Mouse (Mus musculus): ENCODE data around the gene Slc6a21. TPM values are rescaled to one million over a fixed set of nuclear protein-coding genes. Genes with fewer than 3 reads are reported as not detected.

Gene Slc6a21
- 0.13 TPM in 1 of 2 replicates, not detected in the other for polyA plus RNA-seq (2012; rRNA removed; ENCODE audit: low replicate concordance)

DNA sequence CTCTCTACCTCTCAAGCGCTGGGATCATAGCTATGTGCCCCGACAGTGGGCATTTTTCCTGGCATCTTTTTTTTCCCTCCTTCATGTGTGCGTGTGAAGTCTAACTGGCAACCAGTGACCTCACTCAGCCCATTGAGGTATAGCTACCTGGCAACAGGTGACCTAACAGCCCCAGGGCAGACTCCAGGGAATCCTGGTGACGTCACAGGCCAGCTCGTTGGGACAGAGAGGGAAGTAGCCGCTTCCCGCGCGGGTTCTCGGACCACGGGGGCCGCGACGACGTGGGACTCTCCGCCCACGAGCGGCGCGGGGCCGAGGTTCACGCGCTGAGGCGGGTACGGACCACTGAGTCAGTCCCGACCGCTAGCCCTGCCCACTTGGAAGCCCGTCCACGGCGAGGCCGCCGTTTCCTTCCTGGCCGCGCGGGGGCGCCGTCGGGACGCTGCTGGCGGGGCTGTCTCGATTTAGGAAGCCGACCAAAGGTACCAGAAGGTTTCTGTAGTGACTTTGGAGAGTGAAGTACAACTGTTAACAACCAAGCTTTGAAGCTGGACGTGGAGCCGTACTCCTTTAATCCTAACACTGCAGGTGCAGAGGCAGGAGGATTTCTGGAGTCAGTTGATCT lies at the start of gene Slc6a21:
Gene Slc6a21 (plus strand): TSS at position 378 of the 625 bp plus-strand sequence.

GRCm38 (mm10) chr7:45238723-45239496 lies 38.4 kb upstream of the Slc6a21 start, which contains the start of gene Cd37:
TSS of gene Cd37 (minus strand) at chr7:45239115.

DNA sequence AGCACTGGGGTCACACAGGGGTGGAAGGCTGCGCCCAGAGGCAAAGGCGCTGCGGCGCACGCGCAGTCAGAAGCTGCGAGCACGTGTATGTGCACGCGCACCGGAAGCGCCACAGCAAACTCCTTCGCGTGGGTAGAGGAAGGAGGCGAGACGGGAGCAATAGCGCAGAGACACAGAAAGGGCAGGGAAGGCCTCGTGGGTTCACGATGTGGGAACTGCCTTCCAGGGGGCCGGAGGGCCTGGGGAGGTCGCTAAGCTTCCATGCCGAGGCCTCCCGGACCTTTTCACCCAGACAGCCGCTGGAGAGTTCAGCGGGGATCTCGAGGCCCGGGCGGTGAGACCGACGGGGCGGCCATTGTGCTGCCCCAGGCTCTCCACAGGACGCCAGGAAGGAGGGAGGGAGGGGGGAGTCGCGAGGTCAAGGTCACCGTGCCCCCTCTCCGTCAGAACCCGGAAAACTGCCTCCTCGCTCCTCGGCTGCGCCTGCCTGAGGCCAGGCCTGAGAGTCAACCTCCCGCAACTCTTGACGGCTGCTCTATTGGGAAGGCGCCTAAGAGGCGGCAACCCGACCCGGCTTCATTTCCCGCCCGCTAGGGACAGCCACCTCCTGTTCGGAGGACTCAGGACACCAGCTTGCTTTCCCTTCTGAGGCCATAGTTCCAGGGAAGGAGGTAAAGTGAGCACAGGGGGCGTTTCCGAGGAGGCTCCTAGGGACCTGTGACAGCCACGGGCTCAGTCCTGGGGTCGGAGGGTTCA lies 36.5 kb upstream of the Slc6a21 start, which contains the start of gene Slc6a16:
Gene Slc6a16 (plus strand): TSS at position 453 of the 756 bp plus-strand sequence.

GRCm38 (mm10) chr7:45333431-45333982 lies 56.2 kb downstream of the Slc6a21 start, which contains the start of gene Trpm4:
TSS of gene Trpm4 (minus strand) at chr7:45333780.

DNA sequence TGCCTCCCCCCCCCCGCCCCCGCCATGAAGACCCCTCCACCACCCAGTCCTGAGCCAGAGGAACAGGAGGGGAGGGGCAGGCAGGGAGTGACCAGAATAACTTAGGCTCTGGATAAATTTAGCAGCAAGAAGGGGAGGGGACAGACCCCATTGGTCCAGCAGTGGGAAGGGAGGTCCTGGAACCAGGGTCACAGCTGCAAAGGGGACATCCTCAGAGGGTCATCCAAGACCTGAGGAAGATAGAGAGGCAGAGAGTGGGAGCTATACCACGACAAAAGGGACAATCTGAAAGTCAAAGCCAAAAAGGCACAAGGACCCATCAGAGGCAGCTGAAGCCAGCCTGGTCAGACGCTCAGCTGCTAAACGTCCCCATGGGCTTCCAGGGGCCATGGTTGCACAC lies 57.7 kb downstream of the Slc6a21 start, which contains the start of gene Hrc:
Gene Hrc (plus strand): TSS at position 235 of the 400 bp plus-strand sequence.

Other genes starting within 250 kb of the Slc6a21 start
- gene Prr12, start 224.6 kb upstream of the Slc6a21 start, polyA plus RNA-seq (2012; rRNA removed; ENCODE audit: low replicate concordance), result 8.5 and 9.7 TPM in 2 replicates
- 47.3 and 54.0 TPM in 2 replicates for gene Nosip, start 215.1 kb upstream of the Slc6a21 start, polyA plus RNA-seq (2012; rRNA removed; ENCODE audit: low replicate concordance)
- 145 and 313 TPM in 2 replicates for gene Prrg2, start 214.8 kb upstream of the Slc6a21 start, polyA plus RNA-seq (2012; rRNA removed; ENCODE audit: low replicate concordance)
- gene Rcn3, start 185.3 kb upstream of the Slc6a21 start, polyA plus RNA-seq (2012; rRNA removed; ENCODE audit: low replicate concordance), result 42.1 and 62.3 TPM in 2 replicates
- gene Fcgrt, start 173.7 kb upstream of the Slc6a21 start, polyA plus RNA-seq (2012; rRNA removed; ENCODE audit: low replicate concordance), result 84.8 and 148 TPM in 2 replicates
- 86.3 and 120 TPM in 2 replicates for gene Rps11, start 153.1 kb upstream of the Slc6a21 start, polyA plus RNA-seq (2012; rRNA removed; ENCODE audit: low replicate concordance)
- 462 and 1,279 TPM in 2 replicates for gene Rpl13a, start 148.8 kb upstream of the Slc6a21 start, polyA plus RNA-seq (2012; rRNA removed; ENCODE audit: low replicate concordance)
- 2.6 TPM in 1 of 2 replicates, not detected in the other for gene Gm45713, start 141.3 kb upstream of the Slc6a21 start, polyA plus RNA-seq (2012; rRNA removed; ENCODE audit: low replicate concordance)
- gene Flt3l, start 141.1 kb upstream of the Slc6a21 start, polyA plus RNA-seq (2012; rRNA removed; ENCODE audit: low replicate concordance), result 41.6 and 41.8 TPM in 2 replicates
- 33.6 and 51.7 TPM in 2 replicates for gene Pih1d1, start 123.2 kb upstream of the Slc6a21 start, polyA plus RNA-seq (2012; rRNA removed; ENCODE audit: low replicate concordance)
- gene Aldh16a1, start 122.9 kb upstream of the Slc6a21 start, polyA plus RNA-seq (2012; rRNA removed; ENCODE audit: low replicate concordance), result 214 and 420 TPM in 2 replicates
- 0.07 and 0.09 TPM in 2 replicates for gene Slc17a7, start 113.6 kb upstream of the Slc6a21 start, polyA plus RNA-seq (2012; rRNA removed; ENCODE audit: low replicate concordance)
- not detected in 2 replicates for gene Gfy, start 97.9 kb upstream of the Slc6a21 start, polyA plus RNA-seq (2012; rRNA removed; ENCODE audit: low replicate concordance)
- not detected in 2 replicates for gene Pth2, start 96.5 kb upstream of the Slc6a21 start, polyA plus RNA-seq (2012; rRNA removed; ENCODE audit: low replicate concordance)
- 0.04 TPM in 1 of 2 replicates, not detected in the other for gene Ccdc155, start 72.6 kb upstream of the Slc6a21 start, polyA plus RNA-seq (2012; rRNA removed; ENCODE audit: low replicate concordance)
- gene Dkkl1, start 65.4 kb upstream of the Slc6a21 start, polyA plus RNA-seq (2012; rRNA removed; ENCODE audit: low replicate concordance), result 0.11 and 1.4 TPM in 2 replicates
- gene Tead2, start 61.8 kb upstream of the Slc6a21 start, polyA plus RNA-seq (2012; rRNA removed; ENCODE audit: low replicate concordance), result 7.2 and 14.7 TPM in 2 replicates
- gene Cd37, start 38.4 kb upstream of the Slc6a21 start, polyA plus RNA-seq (2012; rRNA removed; ENCODE audit: low replicate concordance), result 12.2 and 41.2 TPM in 2 replicates
- gene Slc6a16, start 36.4 kb upstream of the Slc6a21 start, polyA plus RNA-seq (2012; rRNA removed; ENCODE audit: low replicate concordance), result not detected in 2 replicates
- gene Trpm4, start 56.3 kb downstream of the Slc6a21 start, polyA plus RNA-seq (2012; rRNA removed; ENCODE audit: low replicate concordance), result 125 and 254 TPM in 2 replicates
- 0.09 and 0.55 TPM in 2 replicates for gene Hrc, start 57.8 kb downstream of the Slc6a21 start, polyA plus RNA-seq (2012; rRNA removed; ENCODE audit: low replicate concordance)
- 34.3 and 84.9 TPM in 2 replicates for gene Ppfia3, start 89.5 kb downstream of the Slc6a21 start, polyA plus RNA-seq (2012; rRNA removed; ENCODE audit: low replicate concordance)
- 2.5 and 6.3 TPM in 2 replicates for gene Lin7b, start 93.1 kb downstream of the Slc6a21 start, polyA plus RNA-seq (2012; rRNA removed; ENCODE audit: low replicate concordance)
- gene Snrnp70, start 118.2 kb downstream of the Slc6a21 start, polyA plus RNA-seq (2012; rRNA removed; ENCODE audit: low replicate concordance), result 112 and 146 TPM in 2 replicates
- gene Kcna7, start 128.1 kb downstream of the Slc6a21 start, polyA plus RNA-seq (2012; rRNA removed; ENCODE audit: low replicate concordance), result 0.05 TPM in 2 replicates
- gene Ntf5, start 136.2 kb downstream of the Slc6a21 start, polyA plus RNA-seq (2012; rRNA removed; ENCODE audit: low replicate concordance), result 0.05 and 0.39 TPM in 2 replicates
- gene Lhb, start 143.3 kb downstream of the Slc6a21 start, polyA plus RNA-seq (2012; rRNA removed; ENCODE audit: low replicate concordance), result 0.26 TPM in 1 of 2 replicates, not detected in the other
- gene Gys1, start 157.3 kb downstream of the Slc6a21 start, polyA plus RNA-seq (2012; rRNA removed; ENCODE audit: low replicate concordance), result 12.8 and 17.7 TPM in 2 replicates
- gene Ruvbl2, start 160.6 kb downstream of the Slc6a21 start, polyA plus RNA-seq (2012; rRNA removed; ENCODE audit: low replicate concordance), result 41.3 and 64.9 TPM in 2 replicates
- 4,626 and 7,473 TPM in 2 replicates for gene Ftl1, start 182.4 kb downstream of the Slc6a21 start, polyA plus RNA-seq (2012; rRNA removed; ENCODE audit: low replicate concordance)
- 99.5 and 120 TPM in 2 replicates for gene Bax, start 189.4 kb downstream of the Slc6a21 start, polyA plus RNA-seq (2012; rRNA removed; ENCODE audit: low replicate concordance)
- gene Tulp2, start 204.4 kb downstream of the Slc6a21 start, polyA plus RNA-seq (2012; rRNA removed; ENCODE audit: low replicate concordance), result 0.18 TPM in 1 of 2 replicates, not detected in the other
- gene Gm45808, start 209.3 kb downstream of the Slc6a21 start, polyA plus RNA-seq (2012; rRNA removed; ENCODE audit: low replicate concordance), result not detected in 2 replicates
- 0.32 and 0.59 TPM in 2 replicates for gene Dhdh, start 211.3 kb downstream of the Slc6a21 start, polyA plus RNA-seq (2012; rRNA removed; ENCODE audit: low replicate concordance)
- gene Nucb1, start 232.9 kb downstream of the Slc6a21 start, polyA plus RNA-seq (2012; rRNA removed; ENCODE audit: low replicate concordance), result 567 and 598 TPM in 2 replicates
- gene Ppp1r15a, start 248.8 kb downstream of the Slc6a21 start, polyA plus RNA-seq (2012; rRNA removed; ENCODE audit: low replicate concordance), result 18.7 and 21.9 TPM in 2 replicates
- 3.7 and 6.0 TPM in 2 replicates for gene Plekha4, start 248.8 kb downstream of the Slc6a21 start, polyA plus RNA-seq (2012; rRNA removed; ENCODE audit: low replicate concordance)

Data from duodenum, adult 2 months (tissue).